Comparison of ENCODE assay signal across 12 mouse cellular contexts in genomic region chr12:99233386-99233785, GRCm38 (mm10).
DNase-seq lines count a peak whose midpoint lies in the region; ATAC-seq and TF ChIP-seq lines count a peak whose summit lies in the region.
"Had no signal": no experiment of that assay in that cellular context is flagged by ENCODE, and none has a peak within 500 bp of the region (broad histone marks: within the 10 kb centered on the region; RNA-seq: fewer than 3 reads in every experiment).

No protein-coding gene starts in this region.

- peak; percentile 54 for DNase-seq in gastrocnemius, adult 2 months
- DNase-seq in gastrocnemius, adult 8-10 months (ENCODE audit: low spot score in 2 of 2): no peak
- no peak for DNase-seq in liver, postnatal 0 days
- DNase-seq in liver, embryonic 11.5 days (ENCODE audit: low spot score): no peak
- DNase-seq in embryonic facial prominence, embryonic 10.5 days (ENCODE audit: low spot score): no peak
- no peak for DNase-seq in right cerebral cortex, adult 2 months (ENCODE audit: low spot score in 2 of 2)
- DNase-seq: adrenal gland, postnatal 10 days; kidney, adult 18-20 months had no signal

- peaks cover 23% of the 10 kb centered on the region for H3K4me1 ChIP-seq in liver, postnatal 0 days (ENCODE audit: insufficient read depth)
- peaks cover 14% of the 10 kb centered on the region; the same call in 1 of the 2 replicates for H3K4me1 ChIP-seq in liver, embryonic 11.5 days (replicated peaks; ENCODE audit: control insufficient read depth, insufficient read depth, low read length)
- H3K4me1 ChIP-seq in embryonic facial prominence, embryonic 10.5 days: peaks cover 67% of the 10 kb centered on the region
- H3K4me1 ChIP-seq in midbrain, embryonic 13.5 days (replicated peaks): peaks cover 97% of the 10 kb centered on the region

- H3K4me3 ChIP-seq in gastrocnemius, adult 2 months: no peak overlapping the region; the same call in 1 of the 2 replicates
- H3K4me3 ChIP-seq in liver, postnatal 0 days (ENCODE audit: low read depth, low read length): no peak overlapping the region
- no peak overlapping the region for H3K4me3 ChIP-seq in liver, embryonic 11.5 days (ENCODE audit: low read depth, low read length)
- no peak overlapping the region for H3K4me3 ChIP-seq in embryonic facial prominence, embryonic 10.5 days
- no peak overlapping the region for H3K4me3 ChIP-seq in midbrain, embryonic 13.5 days (replicated peaks)
- H3K4me3 ChIP-seq: limb, embryonic 12.5 days had no signal

- TF ChIP-seq EP300 in liver, postnatal 0 days (IDR thresholded peaks at IDR 0.05; ENCODE audit: low read depth): no peak

- peak overlapping the region; percentile 77 for H3K27ac ChIP-seq in gastrocnemius, adult 2 months
- 0 out of 2 replicates have a peak overlapping the region, but pooled peaks have one; percentile 22 for H3K27ac ChIP-seq in liver, postnatal 0 days (ENCODE audit: low read depth)
- no peak overlapping the region for H3K27ac ChIP-seq in liver, embryonic 11.5 days (ENCODE audit: low read depth, low read length)
- 0 out of 2 replicates have a peak overlapping the region, but pooled peaks have one; percentile 6 for H3K27ac ChIP-seq in embryonic facial prominence, embryonic 10.5 days (replicated peaks)
- H3K27ac ChIP-seq in midbrain, embryonic 13.5 days: peak overlapping the region; percentile 22; the same call in 1 of the 2 replicates
- H3K27ac ChIP-seq: limb, embryonic 12.5 days had no signal

- intact Hi-C loops in gastrocnemius, adult 2 months (cut with DNase I): no loop called here

- no peak overlapping the region for H3K4me2 ChIP-seq in liver, postnatal 0 days (ENCODE audit: low read depth, low read length)
- no peak overlapping the region for H3K4me2 ChIP-seq in liver, embryonic 11.5 days
- H3K4me2 ChIP-seq in midbrain, embryonic 13.5 days (replicated peaks): no peak overlapping the region
- H3K4me2 ChIP-seq: limb, embryonic 12.5 days had no signal

- ATAC-seq in liver, postnatal 0 days: no peak
- no peak for ATAC-seq in liver, embryonic 11.5 days (replicated peaks; ENCODE audit: low FRiP score)
- ATAC-seq in midbrain, embryonic 13.5 days: no peak
- no peak for ATAC-seq in CD4-positive, CD25-positive, alpha-beta regulatory T cell, adult 4 months
- ATAC-seq: Patski had no signal

- H3K9me3 ChIP-seq in liver, postnatal 0 days (ENCODE audit: low read length): no peaks in the 10 kb centered on the region
- no peaks in the 10 kb centered on the region for H3K9me3 ChIP-seq in liver, embryonic 11.5 days (ENCODE audit: control insufficient read depth, low read length)
- H3K9me3 ChIP-seq in embryonic facial prominence, embryonic 10.5 days: no peaks in the 10 kb centered on the region
- no peaks in the 10 kb centered on the region for H3K9me3 ChIP-seq in midbrain, embryonic 13.5 days
- H3K9me3 ChIP-seq: limb, embryonic 12.5 days had no signal

- no peaks in the 10 kb centered on the region for H3K36me3 ChIP-seq in liver, postnatal 0 days (replicated peaks; ENCODE audit: insufficient read depth, low read length)
- H3K36me3 ChIP-seq in liver, embryonic 11.5 days (ENCODE audit: control insufficient read depth, insufficient read depth, low read length): no peaks in the 10 kb centered on the region
- no peaks in the 10 kb centered on the region for H3K36me3 ChIP-seq in embryonic facial prominence, embryonic 10.5 days (replicated peaks)
- no peaks in the 10 kb centered on the region for H3K36me3 ChIP-seq in midbrain, embryonic 13.5 days

- no peak for TF ChIP-seq CTCF in gastrocnemius, adult 2 months (IDR thresholded peaks at IDR 0.05)
- no peak for TF ChIP-seq CTCF in liver, postnatal 0 days (IDR thresholded peaks at IDR 0.05; ENCODE audit: low read depth)

- H3K9ac ChIP-seq in liver, postnatal 0 days (replicated peaks): no peak overlapping the region
- no peak overlapping the region for H3K9ac ChIP-seq in liver, embryonic 11.5 days (ENCODE audit: low read depth, low read length)
- no peak overlapping the region for H3K9ac ChIP-seq in midbrain, embryonic 13.5 days (replicated peaks)
- H3K9ac ChIP-seq: limb, embryonic 12.5 days had no signal

- no peaks in the 10 kb centered on the region for H3K27me3 ChIP-seq in liver, postnatal 0 days (ENCODE audit: insufficient read depth, low read length)
- no peaks in the 10 kb centered on the region for H3K27me3 ChIP-seq in liver, embryonic 11.5 days (replicated peaks; ENCODE audit: control insufficient read depth, insufficient read depth, low read length)
- no peaks in the 10 kb centered on the region for H3K27me3 ChIP-seq in embryonic facial prominence, embryonic 10.5 days (replicated peaks; ENCODE audit: low read depth, poor library complexity, severe bottlenecking)
- H3K27me3 ChIP-seq in midbrain, embryonic 13.5 days: no peaks in the 10 kb centered on the region
- H3K27me3 ChIP-seq: limb, embryonic 12.5 days; Patski had no signal

- 73% methylated on average over 2 of the region's 2 CpGs for WGBS in liver, postnatal 0 days (ENCODE audit: insufficient replicate concordance)
- WGBS in liver, embryonic 11.5 days: 67% methylated on average over 2 of the region's 2 CpGs
- WGBS in embryonic facial prominence, embryonic 10.5 days: 74% methylated on average over 2 of the region's 2 CpGs
- WGBS in midbrain, embryonic 13.5 days: 41% methylated on average over 2 of the region's 2 CpGs
